Mouse (Mus musculus) hindbrain, embryonic 13.5 days (tissue): Measurements from ENCODE around the gene H3f3a. TPM values are rescaled to one million over a fixed set of nuclear protein-coding genes. Genes with fewer than 3 reads are reported as not detected.
"Not testable (repeated sequence)": the region's sequence is repeated elsewhere in the genome, so short reads cannot be mapped to it uniquely, and the experiment has no call there.

Experiments used
- ATAC-seq: fragments of 200-750 bp; cut with Nextera tagmentation; 2 replicates; pipeline ENCODE4 v1.8.0; 2017; ENCODE audit warnings: moderate TSS enrichment; ENCODE audit not compliant: low FRiP score
- H3K27ac ChIP-seq: fragments of 300-500 bp; sonication (generic); 2 replicates; pipeline ENCODE4 v1.5.1; 2015; ENCODE audit warnings: inconsistent platforms, mild to moderate bottlenecking, moderate library complexity
- H3K27me3 ChIP-seq: fragments of 300-500 bp; sonication (generic); 2 replicates; pipeline ENCODE4 v1.6.1; 2015; ENCODE audit warnings: mild to moderate bottlenecking, inconsistent platforms
- H3K36me3 ChIP-seq: fragments of 300-500 bp; sonication (generic); 2 replicates; pipeline ENCODE4 v1.6.1; 2015; ENCODE audit warnings: mild to moderate bottlenecking, inconsistent platforms
- H3K4me1 ChIP-seq: fragments of 300-500 bp; sonication (generic); replicated peaks from 2 replicates; pipeline ENCODE4 v1.6.1; 2015; ENCODE audit warnings: inconsistent platforms
- H3K4me2 ChIP-seq: fragments of 300-500 bp; sonication (generic); 2 replicates; pipeline ENCODE4 v1.6.1; 2015; ENCODE audit warnings: inconsistent platforms, mild to moderate bottlenecking, moderate library complexity
- H3K4me3 ChIP-seq: fragments of 300-500 bp; sonication (generic); 2 replicates; pipeline ENCODE4 v1.5.1; 2015; ENCODE audit warnings: mild to moderate bottlenecking, inconsistent platforms
- H3K9ac ChIP-seq: fragments of 300-500 bp; sonication (generic); 2 replicates; pipeline ENCODE4 v1.6.1; 2015; ENCODE audit warnings: mild to moderate bottlenecking, inconsistent platforms
- H3K9me3 ChIP-seq: fragments of 300-500 bp; sonication (generic); 2 replicates; pipeline ENCODE4 v1.6.1; 2016; ENCODE audit warnings: inconsistent platforms
- WGBS: fragments of 180-500 bp; shearing (Covaris S2); methylation state at CpG from one replicate; pipeline ENCODE4 v1.1.7; 2015; 5-methylcytosine and 5-hydroxymethylcytosine counted together
- polyA plus RNA-seq: library from polyadenylated mRNA; unstranded; fragments of >200 nt; fragmentation: Nextera tagmentation; extraction: Ambion mirVana; gene quantifications from 2 replicates; pipeline ENCODE4 v1.2.1, GENCODE M21; 2015

H3f3a gene
- polyA plus RNA-seq, 1 experiment from 2014 or later, result 3,885 TPM

DNA sequence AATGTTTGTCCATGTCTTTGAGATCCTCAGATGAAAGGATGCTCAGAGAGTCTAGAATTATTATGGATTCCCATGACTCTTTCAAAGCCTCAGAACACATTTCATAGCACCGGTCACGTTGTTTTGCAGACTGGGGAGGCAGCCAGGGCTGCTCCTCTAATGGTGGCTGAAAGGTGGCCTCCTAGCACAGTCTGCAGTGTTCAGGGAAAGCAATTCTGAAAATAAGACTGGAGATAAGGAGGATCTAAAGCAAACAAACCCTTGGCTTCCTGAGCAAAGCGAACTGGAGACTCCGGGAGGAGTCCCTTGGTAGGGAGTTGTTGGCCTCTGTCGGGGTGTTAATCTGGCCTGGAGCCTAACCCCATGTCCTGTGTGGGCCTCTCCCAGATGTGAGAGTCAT, 23.4 kb upstream of the H3f3a start:
- no peaks in the 10 kb centered on the region for H3K9me3 ChIP-seq
- no peak overlapping the region for H3K27ac ChIP-seq
- H3K9ac ChIP-seq, result no peak overlapping the region
- H3K4me2 ChIP-seq, result no peak overlapping the region
- WGBS, result 92% methylated on average over 5 of the region's 5 CpGs
- no peaks in the 10 kb centered on the region for H3K36me3 ChIP-seq
- H3K27me3 ChIP-seq, result no peaks in the 10 kb centered on the region
- H3K4me3 ChIP-seq, result no peak overlapping the region
- no peak for ATAC-seq
- no peaks in the 10 kb centered on the region for H3K4me1 ChIP-seq

GRCm38 (mm10) chr1:180836467-180836866, 22.7 kb upstream of the H3f3a start:
- not testable (repeated sequence) for H3K27ac ChIP-seq, H3K9ac ChIP-seq, H3K36me3 ChIP-seq, H3K9me3 ChIP-seq, H3K4me2 ChIP-seq, H3K4me3 ChIP-seq, H3K27me3 ChIP-seq, ATAC-seq, H3K4me1 ChIP-seq
- 95% methylated on average over 7 of the region's 8 CpGs for WGBS

DNA sequence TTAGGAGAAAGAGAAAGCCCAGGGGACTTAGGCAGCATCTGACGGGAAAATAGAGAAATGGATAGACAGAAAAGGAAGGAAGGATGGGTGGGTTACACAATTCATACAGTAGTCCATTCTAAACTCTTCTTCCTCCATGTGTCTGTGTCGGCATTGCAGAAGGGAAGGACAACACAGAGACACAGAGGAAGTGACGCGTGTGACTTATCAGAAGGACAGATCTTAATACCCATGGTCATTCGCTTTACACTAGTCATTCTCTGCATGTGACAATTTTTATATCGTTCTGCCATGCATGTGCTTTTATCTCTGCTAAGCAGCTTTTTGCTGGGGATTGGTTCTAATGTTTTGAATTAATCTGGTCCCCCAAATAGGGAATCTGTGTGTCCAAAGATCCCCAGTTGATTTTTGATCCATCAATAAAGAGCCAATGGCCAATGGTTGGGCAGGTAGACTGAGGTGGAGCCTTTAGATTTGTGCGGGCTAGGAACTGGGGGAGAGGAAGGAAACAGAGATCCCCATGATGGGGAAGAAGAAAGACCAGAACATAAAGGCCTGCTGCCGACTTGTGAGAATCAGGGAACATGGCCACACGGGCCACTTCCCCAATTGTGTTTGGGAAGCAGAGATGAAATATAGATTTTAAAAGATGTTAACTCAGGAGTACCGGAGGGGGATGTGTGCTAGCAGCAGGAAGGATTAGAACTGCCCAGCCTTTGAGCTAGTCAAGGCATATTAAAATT, 21.7 kb upstream of the H3f3a start:
- Histone ChIP-seq H3K27me3 (no peaks in the 10 kb centered on the region), H3K9ac (no peak overlapping the region), H3K27ac (no peak overlapping the region), H3K4me1 (no peaks in the 10 kb centered on the region; the same call in 1 of the 2 replicates), H3K4me2 (no peak overlapping the region), H3K9me3 (no peaks in the 10 kb centered on the region), H3K36me3 (no peaks in the 10 kb centered on the region), H3K4me3 (no peak overlapping the region)
- ATAC-seq, result no peak
- 86% methylated on average over 10 of the region's 10 CpGs for WGBS

GRCm38 (mm10) chr1:180830588-180831346, 17.0 kb upstream of the H3f3a start:
- Histone ChIP-seq H3K9me3 (no peaks in the 10 kb centered on the region), H3K4me1 (no peaks in the 10 kb centered on the region; the same call in 1 of the 2 replicates), H3K27ac (no peak overlapping the region), H3K27me3 (no peaks in the 10 kb centered on the region), H3K4me2 (no peak overlapping the region), H3K4me3 (no peak overlapping the region), H3K9ac (no peak overlapping the region), H3K36me3 (no peaks in the 10 kb centered on the region; the same call in 1 of the 2 replicates)
- WGBS, result 64% methylated on average over 14 of the region's 14 CpGs
- ATAC-seq, result no peak

DNA sequence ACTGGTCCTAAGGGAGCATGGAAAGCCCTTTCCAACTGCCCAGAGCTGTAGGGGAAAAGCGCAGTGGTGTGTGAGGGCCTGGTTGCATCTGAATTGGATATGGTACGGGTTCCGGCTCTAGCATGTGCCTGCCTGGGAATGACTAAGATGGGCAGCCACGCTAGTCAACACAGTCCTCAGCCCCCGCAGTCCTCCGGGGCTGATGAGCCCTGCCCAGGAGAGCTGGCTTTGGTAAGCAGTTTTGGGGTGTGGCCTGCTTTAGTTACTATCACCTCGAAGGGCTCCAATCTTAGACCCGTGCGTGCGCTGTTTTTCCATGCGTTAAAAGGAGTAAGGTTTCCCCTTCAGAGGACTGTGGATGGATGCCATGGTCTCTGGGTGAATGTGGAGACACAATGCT, 16.4 kb upstream of the H3f3a start:
- Histone ChIP-seq H3K4me1 (no peaks in the 10 kb centered on the region; the same call in 1 of the 2 replicates), H3K27ac (no peak overlapping the region), H3K4me2 (no peak overlapping the region), H3K4me3 (no peak overlapping the region), H3K9me3 (no peaks in the 10 kb centered on the region), H3K27me3 (no peaks in the 10 kb centered on the region), H3K9ac (no peak overlapping the region), H3K36me3 (no peaks in the 10 kb centered on the region; the same call in 1 of the 2 replicates)
- ATAC-seq, result no peak
- 88% methylated on average over 11 of the region's 11 CpGs for WGBS

GRCm38 (mm10) chr1:180829775-180830174, 16.0 kb upstream of the H3f3a start:
- no peaks in the 10 kb centered on the region for H3K27me3 ChIP-seq
- no peak overlapping the region for H3K9ac ChIP-seq
- no peaks in the 10 kb centered on the region; the same call in 1 of the 2 replicates for H3K4me1 ChIP-seq
- ATAC-seq, result no peak
- H3K9me3 ChIP-seq, result no peaks in the 10 kb centered on the region
- H3K4me2 ChIP-seq, result no peak overlapping the region
- no peak overlapping the region for H3K4me3 ChIP-seq
- H3K27ac ChIP-seq, result no peak overlapping the region
- 91% methylated on average over 11 of the region's 11 CpGs for WGBS
- H3K36me3 ChIP-seq, result no peaks in the 10 kb centered on the region; the same call in 1 of the 2 replicates

- WGBS, result 98% methylated on average over 4 of the region's 4 CpGs
- no peak overlapping the region for H3K4me3 ChIP-seq
- H3K9ac ChIP-seq, result no peak overlapping the region
- H3K4me1 ChIP-seq, result no peaks in the 10 kb centered on the region; the same call in 1 of the 2 replicates
- H3K27me3 ChIP-seq, result no peaks in the 10 kb centered on the region
- no peak overlapping the region for H3K27ac ChIP-seq
- no peaks in the 10 kb centered on the region for H3K9me3 ChIP-seq
- H3K36me3 ChIP-seq, result no peaks in the 10 kb centered on the region; the same call in 1 of the 2 replicates
- ATAC-seq, result no peak
- no peak overlapping the region for H3K4me2 ChIP-seq
Observed at GRCm38 (mm10) chr1:180826634-180827033, 12.9 kb upstream of the H3f3a start.

- no peaks in the 10 kb centered on the region; the same call in 1 of the 2 replicates for H3K36me3 ChIP-seq
- WGBS, result 75% methylated on average over 3 of the region's 3 CpGs
Observed at GRCm38 (mm10) chr1:180824721-180825120, 11.0 kb upstream of the H3f3a start.

GRCm38 (mm10) chr1:180823716-180824115, 10.0 kb upstream of the H3f3a start:
- no peaks in the 10 kb centered on the region for H3K9me3 ChIP-seq
- no peaks in the 10 kb centered on the region; the same call in 1 of the 2 replicates for H3K36me3 ChIP-seq
- no peak overlapping the region for H3K4me2 ChIP-seq
- 87% methylated on average over 3 of the region's 3 CpGs for WGBS
- H3K27ac ChIP-seq, result no peak overlapping the region
- no peak overlapping the region for H3K4me3 ChIP-seq
- no peak for ATAC-seq
- H3K4me1 ChIP-seq, result no peaks in the 10 kb centered on the region
- H3K9ac ChIP-seq, result no peak overlapping the region
- H3K27me3 ChIP-seq, result no peaks in the 10 kb centered on the region

More at GRCm38 (mm10) chr1:180824721-180825120, 11.0 kb upstream of the H3f3a start:
- no peak for ATAC-seq
- no peaks in the 10 kb centered on the region for H3K27me3 ChIP-seq
- no peaks in the 10 kb centered on the region for H3K9me3 ChIP-seq
- H3K4me1 ChIP-seq, result no peaks in the 10 kb centered on the region
- no peak overlapping the region for H3K27ac ChIP-seq
- no peak overlapping the region for H3K9ac ChIP-seq
- H3K4me3 ChIP-seq, result no peak overlapping the region
- H3K4me2 ChIP-seq, result no peak overlapping the region

- no peak overlapping the region for H3K4me3 ChIP-seq
- H3K9me3 ChIP-seq, result no peaks in the 10 kb centered on the region
- H3K4me1 ChIP-seq, result no peaks in the 10 kb centered on the region
- no peak overlapping the region for H3K27ac ChIP-seq
- 93% methylated on average over 5 of the region's 5 CpGs for WGBS
- no peak overlapping the region for H3K9ac ChIP-seq
- no peaks in the 10 kb centered on the region for H3K27me3 ChIP-seq
- ATAC-seq, result no peak
- no peaks in the 10 kb centered on the region; the same call in 1 of the 2 replicates for H3K36me3 ChIP-seq
- H3K4me2 ChIP-seq, result no peak overlapping the region
Observed at GRCm38 (mm10) chr1:180822276-180822675, 8.5 kb upstream of the H3f3a start.

GRCm38 (mm10) chr1:180821101-180821500, 7.4 kb upstream of the H3f3a start:
- Histone ChIP-seq H3K4me3 (no peak overlapping the region), H3K27ac (no peak overlapping the region), H3K27me3 (no peaks in the 10 kb centered on the region), H3K9ac (no peak overlapping the region), H3K36me3 (no peaks in the 10 kb centered on the region), H3K4me1 (peaks cover under 1% of the 10 kb centered on the region; the same call in 1 of the 2 replicates), H3K4me2 (no peak overlapping the region), H3K9me3 (no peaks in the 10 kb centered on the region)
- WGBS, result 83% methylated on average over 6 of the region's 6 CpGs
- ATAC-seq, result no peak

DNA sequence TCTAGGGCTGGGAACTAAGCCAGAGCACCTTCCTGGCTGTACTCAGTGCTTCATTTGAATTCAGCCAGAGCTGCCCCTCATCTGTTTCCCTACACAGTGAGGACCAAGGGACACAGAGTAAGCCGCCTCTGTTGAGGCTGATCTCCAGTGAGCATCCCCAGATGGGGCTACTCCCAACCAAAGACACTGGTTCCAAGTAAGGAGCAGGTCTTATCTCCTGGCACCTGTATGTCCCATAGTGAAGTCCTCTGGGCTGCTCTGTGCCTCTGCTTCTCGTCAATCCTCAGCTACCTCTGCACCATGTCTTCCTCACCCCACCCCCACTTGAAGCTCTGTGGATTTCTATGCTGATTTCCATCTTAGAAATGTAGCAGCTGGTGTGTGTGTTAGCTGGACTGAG, 4.3 kb upstream of the H3f3a start:
- Histone ChIP-seq H3K27ac (no peak overlapping the region), H3K27me3 (no peaks in the 10 kb centered on the region), H3K9ac (no peak overlapping the region), H3K36me3 (no peaks in the 10 kb centered on the region), H3K4me2 (no peak overlapping the region), H3K4me3 (no peak overlapping the region), H3K4me1 (peaks cover 20% of the 10 kb centered on the region), H3K9me3 (no peaks in the 10 kb centered on the region)
- 87% methylated on average over 2 of the region's 2 CpGs for WGBS
- no peak for ATAC-seq
